Mouse (Mus musculus) forebrain, postnatal 0 days (tissue): ENCODE results near the gene Vmn1r91. TPM values are rescaled to one million over a fixed set of nuclear protein-coding genes. Genes with fewer than 3 reads are reported as not detected.
"Not testable (repeated sequence)": the region's sequence is repeated elsewhere in the genome, so short reads cannot be mapped to it uniquely, and the experiment has no call there.

ENCODE experiments used
- ATAC-seq: fragments of 200-750 bp; cut with Nextera tagmentation; 2 replicates; pipeline ENCODE4 v1.8.0; 2017; ENCODE audit warnings: mild to moderate bottlenecking, moderate library complexity
- DNase-seq: peaks from one replicate; pipeline ENCODE4 v3.0.0-alpha.2; 2015
- H3K27ac ChIP-seq: fragments of 300-500 bp; sonication (generic); 2 replicates; pipeline ENCODE4 v1.5.1; 2014; ENCODE audit warnings: low read depth, mild to moderate bottlenecking, antibody characterized with exemption, low read length, moderate library complexity, mixed read lengths
- H3K27me3 ChIP-seq: fragments of 300-500 bp; sonication (generic); 2 replicates; pipeline ENCODE4 v1.6.1; 2014; ENCODE audit warnings: mild to moderate bottlenecking, low read length, mixed read lengths; ENCODE audit not compliant: insufficient read depth
- H3K36me3 ChIP-seq: fragments of 300-500 bp; sonication (generic); 2 replicates; pipeline ENCODE4 v1.6.1; 2014; ENCODE audit warnings: mild to moderate bottlenecking, moderate library complexity; ENCODE audit not compliant: insufficient read depth
- H3K4me1 ChIP-seq: fragments of 300-500 bp; sonication (generic); 2 replicates; pipeline ENCODE4 v1.6.1; 2014; ENCODE audit warnings: antibody characterized with exemption; ENCODE audit not compliant: insufficient read depth
- H3K4me2 ChIP-seq: fragments of 300-500 bp; sonication (generic); 2 replicates; pipeline ENCODE4 v1.6.1; 2014; ENCODE audit warnings: low read depth, mild to moderate bottlenecking, moderate library complexity
- H3K4me3 ChIP-seq: fragments of 300-500 bp; sonication (generic); 2 replicates; pipeline ENCODE4 v1.5.1; 2014; ENCODE audit warnings: low read depth, low read length, mixed read lengths
- H3K9ac ChIP-seq: fragments of 300-500 bp; sonication (generic); 2 replicates; pipeline ENCODE4 v1.6.1; 2014; ENCODE audit warnings: mild to moderate bottlenecking
- H3K9me3 ChIP-seq: fragments of 300-500 bp; sonication (generic); 2 replicates; pipeline ENCODE4 v1.6.1; 2016; ENCODE audit warnings: low read length
- WGBS: fragments of 180-500 bp; shearing (Covaris S2); extraction: QIAGEN DNeasy Blood & Tissue Kit; methylation state at CpG from one replicate; pipeline ENCODE4 v1.1.7; 2014; 5-methylcytosine and 5-hydroxymethylcytosine counted together
- polyA plus RNA-seq: library from polyadenylated mRNA; unstranded; fragments of >200 nt; fragmentation: Nextera tagmentation; extraction: Ambion mirVana; gene quantifications from 2 replicates; pipeline ENCODE4 v1.2.1, GENCODE M21; 2015
- total RNA-seq: library from RNA; depleted of rRNA; stranded (reverse); fragments of >200 nt; gene quantifications from 2 replicates; pipeline ENCODE4 v1.2.3, GENCODE M21; 2014; rRNA removed

Gene Vmn1r91
- total RNA-seq, result not detected in 2 replicates
- not detected in 2 replicates for polyA plus RNA-seq

- H3K4me3 ChIP-seq, H3K36me3 ChIP-seq, H3K4me1 ChIP-seq, H3K27me3 ChIP-seq, H3K9ac ChIP-seq, H3K9me3 ChIP-seq, H3K27ac ChIP-seq, ATAC-seq, H3K4me2 ChIP-seq, DNase-seq: not testable (repeated sequence)
- WGBS, result 87% methylated on average over 5 of the region's 5 CpGs
Observed at GRCm38 (mm10) chr7:20099380-20099779, at the start of gene Vmn1r91. Vmn1r91 (plus strand) TSS chr7:20099680.

- not testable (repeated sequence) for H3K4me2 ChIP-seq, H3K9me3 ChIP-seq
Observed at GRCm38 (mm10) chr7:20064100-20064499, 35.4 kb upstream of the Vmn1r91 start.

DNA sequence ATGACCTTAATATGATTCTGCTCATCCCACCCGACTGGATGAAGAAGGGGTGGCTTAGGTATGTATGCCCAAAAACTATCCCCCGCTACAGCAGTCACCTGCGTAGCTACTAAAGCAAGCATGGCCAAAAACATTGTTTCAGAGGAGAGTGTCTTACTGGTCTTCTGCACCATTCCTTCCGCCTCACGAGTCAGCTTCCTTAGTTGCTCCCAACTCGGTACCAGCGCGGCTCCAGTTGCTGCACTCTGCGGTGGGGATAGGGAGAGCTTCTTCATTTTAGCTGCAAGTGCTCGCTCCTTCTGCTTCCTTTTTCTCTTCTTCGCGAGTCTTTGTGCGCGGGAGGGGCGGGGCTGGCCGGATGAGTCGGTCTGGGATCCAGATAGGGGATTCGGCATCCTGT is 21.4 kb upstream of the Vmn1r91 start:
- H3K9me3 ChIP-seq, H3K4me1 ChIP-seq, H3K36me3 ChIP-seq, H3K9ac ChIP-seq, H3K4me3 ChIP-seq, H3K27ac ChIP-seq, H3K27me3 ChIP-seq, H3K4me2 ChIP-seq, DNase-seq, ATAC-seq: not testable (repeated sequence)
- whole genome bisulfite sequencing, result 71% methylated on average over 18 of the region's 18 CpGs

More at GRCm38 (mm10) chr7:20064100-20064499, 35.4 kb upstream of the Vmn1r91 start:
- not testable (repeated sequence) for H3K4me1 ChIP-seq, H3K27me3 ChIP-seq, H3K4me3 ChIP-seq, H3K27ac ChIP-seq, H3K9ac ChIP-seq, DNase-seq, ATAC-seq, H3K36me3 ChIP-seq
- WGBS, result 67% methylated on average over 4 of the region's 4 CpGs

DNA sequence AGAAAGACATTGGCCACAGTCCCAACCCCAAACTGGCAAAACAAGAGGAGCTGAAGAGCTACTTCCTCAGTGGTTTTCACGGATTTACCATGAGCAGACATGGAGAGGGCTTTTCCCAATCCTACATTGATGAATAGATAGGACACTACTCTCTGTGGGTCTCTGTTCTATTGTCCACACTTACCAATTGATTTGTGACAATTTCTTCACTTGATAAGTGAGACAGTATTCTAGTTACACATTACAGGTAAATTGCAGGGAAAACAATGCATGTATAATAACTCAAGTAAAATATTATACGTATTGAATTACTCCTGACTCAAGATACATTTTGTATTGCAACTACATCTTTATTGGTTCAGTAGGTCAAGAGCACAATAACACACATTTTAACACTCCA is 23.0 kb downstream of the Vmn1r91 start, which contains the start of gene Gm16442:
Gene Gm16442 (minus strand): TSS at position 101 of the 400 bp plus-strand sequence.
- H3K27ac ChIP-seq, H3K4me2 ChIP-seq, H3K9ac ChIP-seq, H3K4me3 ChIP-seq, H3K4me1 ChIP-seq, ATAC-seq, DNase-seq, H3K36me3 ChIP-seq, H3K27me3 ChIP-seq, H3K9me3 ChIP-seq: not testable (repeated sequence)
- WGBS, result no CpG with 5 or more reads among the region's 2 CpGs

- H3K4me1 ChIP-seq, H3K27me3 ChIP-seq, DNase-seq, H3K4me3 ChIP-seq, H3K9me3 ChIP-seq, ATAC-seq, H3K9ac ChIP-seq, H3K36me3 ChIP-seq, H3K4me2 ChIP-seq, H3K27ac ChIP-seq: not testable (repeated sequence)
- no CpG with 5 or more reads among the region's 5 CpGs for WGBS
Observed at GRCm38 (mm10) chr7:20138988-20139387, 39.5 kb downstream of the Vmn1r91 start, which contains the start of gene Vmn1r93. Vmn1r93 (minus strand) TSS chr7:20139088.

Other genes starting within 250 kb of the Vmn1r91 start
- 32.4 and 33.3 TPM in 2 replicates for gene Gm19345, start 247.7 kb upstream of the Vmn1r91 start, total RNA-seq
- 14.6 and 16.4 TPM in 2 replicates for gene Gm19345, start 247.7 kb upstream of the Vmn1r91 start, polyA plus RNA-seq
- gene Ceacam16, start 238.4 kb upstream of the Vmn1r91 start, total RNA-seq, result not detected in 2 replicates
- gene Ceacam16, start 238.4 kb upstream of the Vmn1r91 start, polyA plus RNA-seq, result 0.53 and 0.84 TPM in 2 replicates
- not detected in 2 replicates for gene Ceacam19, start 211.7 kb upstream of the Vmn1r91 start, total RNA-seq
- not detected in 2 replicates for gene Ceacam19, start 211.7 kb upstream of the Vmn1r91 start, polyA plus RNA-seq
- 12.0 and 12.8 TPM in 2 replicates for gene Pvr, start 178.5 kb upstream of the Vmn1r91 start, total RNA-seq
- 4.2 and 6.1 TPM in 2 replicates for gene Pvr, start 178.5 kb upstream of the Vmn1r91 start, polyA plus RNA-seq
- not detected in 2 replicates for gene Igsf23, start 148.9 kb upstream of the Vmn1r91 start, total RNA-seq
- gene Igsf23, start 148.9 kb upstream of the Vmn1r91 start, polyA plus RNA-seq, result not detected in 2 replicates
- gene Ceacam20, start 134.3 kb upstream of the Vmn1r91 start, total RNA-seq, result not detected in 2 replicates
- gene Ceacam20, start 134.3 kb upstream of the Vmn1r91 start, polyA plus RNA-seq, result not detected in 2 replicates
- not detected in 2 replicates for gene Nlrp9b, start 108.2 kb upstream of the Vmn1r91 start, total RNA-seq
- not detected in 2 replicates for gene Nlrp9b, start 108.2 kb upstream of the Vmn1r91 start, polyA plus RNA-seq
- gene Gm16442, start 22.9 kb downstream of the Vmn1r91 start, total RNA-seq, result not detected in 2 replicates
- gene Gm16442, start 22.9 kb downstream of the Vmn1r91 start, polyA plus RNA-seq, result not detected in 2 replicates
- gene Vmn1r93, start 39.4 kb downstream of the Vmn1r91 start, total RNA-seq, result not detected in 2 replicates
- not detected in 2 replicates for gene Vmn1r93, start 39.4 kb downstream of the Vmn1r91 start, polyA plus RNA-seq
- not detected in 2 replicates for gene Vmn1r94, start 68.7 kb downstream of the Vmn1r91 start, total RNA-seq
- gene Vmn1r94, start 68.7 kb downstream of the Vmn1r91 start, polyA plus RNA-seq, result not detected in 2 replicates
- not detected in 2 replicates for gene Vmn1r95, start 94.0 kb downstream of the Vmn1r91 start, total RNA-seq
- gene Vmn1r95, start 94.0 kb downstream of the Vmn1r91 start, polyA plus RNA-seq, result not detected in 2 replicates
- gene Gm6164, start 105.9 kb downstream of the Vmn1r91 start, total RNA-seq, result not detected in 2 replicates
- gene Gm6164, start 105.9 kb downstream of the Vmn1r91 start, polyA plus RNA-seq, result not detected in 2 replicates
- gene Gm4498, start 134.1 kb downstream of the Vmn1r91 start, total RNA-seq, result not detected in 2 replicates
- gene Gm4498, start 134.1 kb downstream of the Vmn1r91 start, polyA plus RNA-seq, result not detected in 2 replicates
- not detected in 2 replicates for gene Gm5890, start 163.2 kb downstream of the Vmn1r91 start, total RNA-seq
- gene Gm5890, start 163.2 kb downstream of the Vmn1r91 start, polyA plus RNA-seq, result not detected in 2 replicates
- gene Gm4133, start 234.4 kb downstream of the Vmn1r91 start, total RNA-seq, result not detected in 2 replicates
- gene Gm4133, start 234.4 kb downstream of the Vmn1r91 start, polyA plus RNA-seq, result not detected in 2 replicates